Mouse (Mus musculus): Measurements from ENCODE around the gene Rps6kl1. TPM values are rescaled to one million over a fixed set of nuclear protein-coding genes. Genes with fewer than 3 reads are reported as not detected.

The Rps6kl1 gene
- total and polyA plus RNA-seq, 2 experiments from 2014 or later, result 0.11 to 1.1 TPM

DNA sequence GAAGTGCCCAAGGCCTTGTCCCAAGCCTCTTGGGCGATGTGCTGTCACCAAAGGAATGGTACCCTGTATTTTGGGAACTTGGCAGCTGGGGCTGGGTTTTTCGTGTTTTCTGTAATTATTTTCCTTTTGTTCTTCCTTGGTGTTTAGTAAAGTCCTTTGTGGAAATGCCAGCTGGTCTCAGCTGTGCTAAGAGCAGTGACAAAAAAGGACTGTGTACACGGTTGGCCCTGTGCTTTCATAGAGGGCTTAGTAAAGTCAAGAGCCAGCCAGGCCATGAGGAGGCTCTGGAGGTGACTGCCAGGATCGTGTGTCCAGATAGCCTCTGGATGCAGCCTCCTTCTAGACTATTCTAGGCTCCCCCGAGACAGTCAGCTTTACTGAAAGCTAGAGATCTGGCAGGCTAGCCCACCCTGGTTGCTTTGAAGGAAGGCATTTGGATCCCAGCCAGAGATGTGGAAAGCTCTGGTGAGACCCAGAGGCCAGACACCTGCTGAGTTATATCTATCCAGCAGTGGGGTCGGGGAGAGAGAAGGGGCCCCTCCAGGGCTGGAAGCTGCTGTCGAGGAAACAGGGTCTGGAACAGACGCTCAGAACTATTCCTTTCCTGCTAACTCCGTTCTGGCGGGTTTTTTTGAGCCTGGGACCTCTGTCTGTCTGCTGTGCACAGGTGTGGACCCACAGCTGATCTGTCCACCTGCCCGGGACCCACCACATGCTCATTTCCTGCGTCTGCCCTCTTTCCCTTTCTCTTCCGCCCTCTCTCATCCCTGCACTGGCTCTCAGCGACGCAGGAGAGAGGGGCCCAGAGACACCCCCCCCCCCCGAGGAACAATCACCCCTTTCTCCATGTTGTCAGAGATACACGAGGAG, 30.6 kb upstream of the Rps6kl1 start:
- no peak overlapping the region for H3K27ac ChIP-seq (ENCODE audit: low read depth)
- no peaks in the 10 kb centered on the region for H3K9me3 ChIP-seq (replicated peaks; ENCODE audit: control insufficient read depth, low read length)
- WGBS, result 19% methylated on average over 16 of the region's 17 CpGs
- H3K4me2 ChIP-seq (ENCODE audit: low read depth, low read length), result no peak overlapping the region
- no peak overlapping the region for H3K4me3 ChIP-seq (ENCODE audit: low read depth, low read length)
- DNase-seq (ENCODE audit: low spot score), result no peak
- no peak for ATAC-seq (ENCODE audit: insufficient read depth, low read depth)
- H3K27me3 ChIP-seq (ENCODE audit: control insufficient read depth, insufficient read depth, low read length), result 0 out of 2 replicates have a peak, but pooled peaks cover 4% of the 10 kb centered on the region
- H3K36me3 ChIP-seq (replicated peaks; ENCODE audit: control insufficient read depth, insufficient read depth, low read length), result no peaks in the 10 kb centered on the region
- peaks cover 22% of the 10 kb centered on the region for H3K4me1 ChIP-seq (ENCODE audit: control insufficient read depth, insufficient read depth)
- no peak overlapping the region for H3K9ac ChIP-seq (replicated peaks; ENCODE audit: low read depth, low read length)
- TF ChIP-seq EP300 (IDR thresholded peaks at IDR 0.05; ENCODE audit: low read depth), result no peak
- TF ChIP-seq CTCF (IDR thresholded peaks at IDR 0.05; ENCODE audit: low read depth), result no peak

DNA sequence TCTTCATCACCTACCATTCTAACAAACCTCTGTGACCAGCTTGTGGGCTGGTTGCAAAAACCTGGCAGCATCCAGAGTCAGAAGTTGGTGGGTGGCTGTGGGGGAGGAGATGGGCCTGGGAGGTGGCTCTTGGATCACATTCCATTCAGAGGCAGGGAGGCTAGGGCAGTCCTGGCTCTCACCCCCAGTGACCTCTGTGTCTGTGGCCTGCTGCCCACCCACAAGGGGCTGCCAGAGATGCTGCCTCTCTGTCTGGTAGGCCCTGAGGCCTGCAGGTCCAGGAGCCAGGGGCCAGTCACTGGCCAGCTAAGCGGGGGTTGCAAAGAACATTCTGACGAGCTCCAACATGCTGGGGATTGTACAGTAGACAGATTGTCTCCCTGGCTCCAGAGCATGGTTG, 27.2 kb upstream of the Rps6kl1 start:
- no peak for DNase-seq (ENCODE audit: low spot score)
- H3K27me3 ChIP-seq (ENCODE audit: control insufficient read depth, insufficient read depth, low read length), result 0 out of 2 replicates have a peak, but pooled peaks cover 4% of the 10 kb centered on the region
- H3K9ac ChIP-seq (replicated peaks; ENCODE audit: low read depth, low read length), result no peak overlapping the region
- no peak overlapping the region for H3K4me2 ChIP-seq (ENCODE audit: low read depth, low read length)
- H3K4me3 ChIP-seq (ENCODE audit: low read depth, low read length), result no peak overlapping the region
- WGBS, result 92% methylated on average over 2 of the region's 2 CpGs
- no peak overlapping the region for H3K27ac ChIP-seq (ENCODE audit: low read depth)
- H3K9me3 ChIP-seq (replicated peaks; ENCODE audit: control insufficient read depth, low read length), result no peaks in the 10 kb centered on the region
- no peak for ATAC-seq (ENCODE audit: insufficient read depth, low read depth)
- TF ChIP-seq CTCF (IDR thresholded peaks at IDR 0.05; ENCODE audit: low read depth) (no peak), EP300 (IDR thresholded peaks at IDR 0.05; ENCODE audit: low read depth) (no peak)
- H3K36me3 ChIP-seq (replicated peaks; ENCODE audit: control insufficient read depth, insufficient read depth, low read length), result no peaks in the 10 kb centered on the region
- H3K4me1 ChIP-seq (ENCODE audit: control insufficient read depth, insufficient read depth), result peaks cover 29% of the 10 kb centered on the region

DNA sequence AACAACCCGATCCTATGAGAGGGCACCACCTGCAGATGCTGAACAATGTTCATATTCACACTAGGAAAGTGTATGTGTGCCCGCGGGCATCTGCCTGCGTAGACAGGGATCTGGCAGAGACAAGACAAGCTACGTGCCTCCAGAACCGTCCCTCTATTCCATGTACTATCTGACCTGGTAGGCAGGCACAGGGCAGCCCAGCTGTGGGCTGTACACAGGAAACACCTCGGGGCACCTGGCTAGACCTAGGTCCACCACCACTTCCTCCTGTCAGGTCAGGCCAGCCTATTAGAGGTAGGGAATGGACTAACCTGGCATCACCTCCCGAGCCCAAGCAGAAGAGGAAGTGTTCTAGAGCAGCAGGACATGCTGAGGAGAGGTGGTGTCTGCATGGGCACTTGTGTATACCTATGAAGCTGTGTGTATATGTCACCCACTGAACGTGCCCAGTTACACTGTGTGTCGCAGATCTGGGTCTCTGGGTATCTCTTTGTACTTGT, 26.7 kb upstream of the Rps6kl1 start, which contains the start of gene Pgf:
TSS of gene Pgf (minus strand) at position 51 of the 500 bp plus-strand sequence.
- Histone ChIP-seq H3K9ac (replicated peaks; ENCODE audit: low read depth, low read length) (peak within 1 kb of the TSS; percentile 6; the same call in 1 of the 2 replicates), H3K27me3 (ENCODE audit: control insufficient read depth, insufficient read depth, low read length) (0 out of 2 replicates have a peak, but pooled peaks cover 4% of the 10 kb centered on the region), H3K4me3 (ENCODE audit: low read depth, low read length) (peak within 1 kb of the TSS; percentile 36), H3K9me3 (replicated peaks; ENCODE audit: control insufficient read depth, low read length) (no peaks in the 10 kb centered on the region), H3K36me3 (replicated peaks; ENCODE audit: control insufficient read depth, insufficient read depth, low read length) (no peaks in the 10 kb centered on the region), H3K4me2 (ENCODE audit: low read depth, low read length) (peak within 1 kb of the TSS; percentile 60), H3K27ac (ENCODE audit: low read depth) (no peak within 1 kb of the TSS), H3K4me1 (ENCODE audit: control insufficient read depth, insufficient read depth) (peaks cover 29% of the 10 kb centered on the region)
- ATAC-seq (ENCODE audit: insufficient read depth, low read depth), result no peak
- DNase-seq (ENCODE audit: low spot score), result no peak
- no peak for TF ChIP-seq CTCF (IDR thresholded peaks at IDR 0.05; ENCODE audit: low read depth)
- no peak for TF ChIP-seq EP300 (IDR thresholded peaks at IDR 0.05; ENCODE audit: low read depth)
- WGBS, result 80% methylated on average over 10 of the region's 10 CpGs

- Histone ChIP-seq H3K4me1 (ENCODE audit: control insufficient read depth, insufficient read depth) (peaks cover 24% of the 10 kb centered on the region), H3K4me2 (ENCODE audit: low read depth, low read length) (peak overlapping the region; percentile 60), H3K36me3 (replicated peaks; ENCODE audit: control insufficient read depth, insufficient read depth, low read length) (no peaks in the 10 kb centered on the region), H3K27me3 (ENCODE audit: control insufficient read depth, insufficient read depth, low read length) (0 out of 2 replicates have a peak, but pooled peaks cover 4% of the 10 kb centered on the region), H3K27ac (ENCODE audit: low read depth) (no peak overlapping the region), H3K9ac (replicated peaks; ENCODE audit: low read depth, low read length) (peak overlapping the region; percentile 6; the same call in 1 of the 2 replicates), H3K4me3 (ENCODE audit: low read depth, low read length) (peak overlapping the region; percentile 36), H3K9me3 (replicated peaks; ENCODE audit: control insufficient read depth, low read length) (no peaks in the 10 kb centered on the region)
- TF ChIP-seq EP300 (IDR thresholded peaks at IDR 0.05; ENCODE audit: low read depth) (no peak), CTCF (IDR thresholded peaks at IDR 0.05; ENCODE audit: low read depth) (no peak)
- peak; percentile 56 for DNase-seq (ENCODE audit: low spot score)
- ATAC-seq (ENCODE audit: insufficient read depth, low read depth), result 0 out of 2 replicates have a peak, but pooled peaks have one; percentile 20
- WGBS, result 3% methylated on average over 32 of the region's 32 CpGs
Measured at GRCm38 (mm10) chr12:85176846-85177523, 25.9 kb upstream of the Rps6kl1 start.
